Mouse (Mus musculus): ENCODE measurements at regions not wholly inside any gene's neighbourhood (a gene's known extent, or its start where the extent isn't known, plus 50 kb on each side); places are given as distances from the start of the nearest gene placed in this dataset.
"Not testable (repeated sequence)": the region's sequence is repeated elsewhere in the genome, so short reads cannot be mapped to it uniquely, and the experiment has no call there.

DNA sequence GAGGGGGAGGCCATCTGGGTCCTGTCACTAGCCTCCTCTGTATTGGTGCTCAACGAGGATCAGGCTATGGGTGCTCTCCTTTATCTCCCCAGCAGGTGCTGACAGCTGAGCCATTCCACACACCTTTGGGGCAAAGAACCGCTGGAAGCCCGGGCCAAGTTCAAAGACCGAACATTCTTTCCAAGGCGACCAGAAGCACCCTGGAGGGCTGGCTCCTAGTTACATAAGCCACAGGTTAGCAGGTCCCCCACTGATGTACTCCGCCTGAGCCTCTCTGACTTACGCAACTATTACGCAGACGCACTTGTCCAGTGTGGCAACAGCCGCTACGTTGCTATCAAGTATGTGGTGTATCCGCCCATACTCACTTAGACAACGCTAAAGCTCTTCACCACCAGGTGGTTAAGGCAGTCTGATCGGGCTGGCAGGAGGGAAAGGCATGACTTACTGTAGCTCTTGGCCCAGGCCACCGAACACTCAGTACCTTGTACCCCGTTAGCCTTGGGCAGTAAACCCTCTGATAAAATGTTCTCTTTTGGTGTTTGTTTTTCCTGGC, 69.2 kb downstream of the Gm33543 start:
- DNase-seq: no peak

DNA sequence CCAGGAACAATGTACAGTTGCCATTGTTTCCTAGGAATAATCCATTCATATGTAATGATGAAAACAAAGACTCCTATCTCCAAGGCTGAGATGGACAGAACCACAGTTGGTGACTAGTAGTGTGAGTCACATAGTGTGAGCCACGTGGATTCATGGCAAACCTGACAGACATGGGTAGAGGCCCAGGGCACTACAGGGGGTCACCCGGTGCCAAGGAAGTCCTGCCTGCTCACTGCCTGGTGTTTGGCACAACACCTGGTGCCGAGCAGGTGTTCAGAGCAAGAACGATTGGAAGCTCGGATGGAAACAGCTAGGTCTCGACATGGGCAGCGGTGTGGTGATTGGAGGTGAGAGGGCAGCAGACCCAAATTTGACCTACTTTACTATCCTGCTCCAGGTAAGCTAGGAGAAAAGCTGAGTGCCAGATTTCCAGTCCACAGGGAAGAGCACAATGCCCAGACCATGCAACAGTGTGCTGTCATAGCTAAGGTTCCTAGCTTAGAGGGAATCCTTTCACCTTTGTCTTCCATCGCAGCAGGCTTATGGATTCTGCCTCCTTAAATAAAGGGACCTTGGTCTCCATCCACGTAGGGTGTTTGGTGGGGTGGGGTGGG, 69.8 kb downstream of the Gm33543 start:
- DNase-seq: peak; percentile 82

DNA sequence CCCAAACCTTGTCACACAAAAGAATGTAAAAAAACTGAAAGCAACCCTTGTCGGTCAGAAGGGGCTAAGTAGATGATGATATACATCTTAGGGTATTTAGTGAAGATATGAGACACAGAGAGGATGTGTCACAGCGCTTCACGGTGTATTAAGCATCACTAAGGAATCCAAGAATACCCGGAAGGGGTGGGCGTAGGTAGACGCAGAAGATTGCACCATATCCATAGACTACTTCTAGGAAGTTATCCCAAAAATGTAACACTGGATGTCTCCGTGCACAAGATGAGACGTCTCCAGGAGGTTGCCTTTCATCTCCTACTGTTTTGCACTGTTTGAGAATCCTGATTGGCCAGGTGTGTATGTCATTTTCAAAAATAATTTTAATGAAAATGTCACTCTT, 73.8 kb downstream of the Gm33543 start:
- no peak for DNase-seq

DNA sequence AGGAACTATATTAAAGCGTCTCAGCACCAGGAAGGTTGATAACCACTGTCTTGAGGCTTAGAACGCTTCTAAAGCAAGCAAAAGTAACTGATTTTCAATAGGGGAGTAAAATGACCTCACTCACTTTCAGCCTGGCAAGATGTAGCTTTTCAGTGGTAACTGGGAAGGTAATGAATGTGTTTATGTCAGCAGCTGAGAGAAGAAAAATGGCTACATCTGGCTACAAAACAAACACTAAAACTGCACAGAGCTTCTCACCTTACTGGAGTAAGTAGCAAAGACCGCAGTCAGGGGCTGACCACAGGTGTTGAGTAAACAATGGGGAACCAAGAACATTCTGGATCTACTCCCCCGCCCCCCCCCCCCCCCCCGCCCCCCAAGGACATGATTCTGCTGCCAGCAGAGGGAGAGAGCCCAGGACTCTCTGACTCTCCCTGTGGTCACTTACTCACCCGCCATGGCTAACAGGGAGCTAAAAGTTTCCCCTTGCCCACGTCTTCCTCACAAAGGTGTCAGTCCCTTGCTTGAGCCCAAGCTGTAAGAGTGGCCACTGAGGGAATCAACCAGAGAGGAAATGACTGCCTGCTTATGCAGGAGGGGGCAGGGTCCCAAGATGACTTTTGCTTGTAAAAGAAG, 75.1 kb downstream of the Gm33543 start:
- DNase-seq: no peak

DNA sequence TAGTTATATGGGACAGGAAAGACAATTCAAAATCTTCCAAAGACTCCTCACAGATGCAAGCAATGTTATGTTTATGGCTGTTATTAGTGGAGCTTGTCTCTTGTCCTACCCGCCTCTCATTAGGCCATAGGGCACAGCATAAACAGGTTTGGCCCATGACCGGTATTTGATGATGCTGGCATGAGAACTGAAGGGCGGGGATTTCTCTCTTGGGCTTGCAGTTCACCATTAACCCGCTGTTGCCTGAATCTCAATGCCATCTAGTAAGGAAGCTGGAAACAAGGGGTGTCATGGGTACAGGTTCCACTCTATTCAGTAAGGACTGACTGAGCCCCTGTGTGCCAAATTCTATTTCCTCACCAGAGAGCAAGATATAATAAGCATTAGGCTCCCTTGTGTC, 78.6 kb downstream of the Gm33543 start:
- DNase-seq: no peak

DNA sequence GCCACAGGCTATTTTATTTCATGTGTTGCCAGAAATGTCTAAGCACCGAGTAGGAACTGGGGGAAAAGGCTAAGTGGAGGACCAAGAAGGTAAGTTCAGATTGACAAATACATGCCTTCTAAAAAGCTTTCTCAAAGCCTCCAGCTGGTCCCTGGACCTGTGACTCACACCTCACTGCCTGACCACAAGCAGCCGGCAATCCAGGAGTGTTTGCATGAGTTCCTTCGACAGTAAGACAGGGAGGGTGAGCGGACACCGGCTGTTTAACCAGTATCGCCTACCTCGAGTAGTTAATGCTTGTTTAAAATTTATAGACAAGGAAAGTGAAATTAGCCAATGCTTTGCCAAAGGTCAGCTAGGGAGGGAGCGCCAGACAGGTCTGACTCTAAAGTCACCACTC, 80.1 kb downstream of the Gm33543 start:
- no peak for DNase-seq

DNA sequence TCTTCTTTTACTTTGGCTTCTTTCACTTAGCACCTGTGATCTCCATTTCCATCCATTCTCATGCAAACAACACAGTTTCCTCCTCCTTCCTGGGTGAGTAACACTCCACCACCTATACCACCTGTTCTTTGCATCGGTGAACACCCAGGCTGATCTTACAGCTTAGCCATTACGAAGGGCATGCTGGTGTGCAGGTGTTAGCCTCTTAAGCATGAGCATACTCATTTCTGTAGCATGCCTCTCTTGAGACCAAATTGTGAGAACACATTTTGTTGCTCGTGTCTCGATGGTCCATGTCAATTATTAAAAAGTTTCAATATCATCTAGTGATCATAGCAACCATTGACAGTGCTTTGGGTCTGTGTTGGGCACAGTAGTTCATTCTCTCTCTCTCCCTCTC, 80.8 kb downstream of the Gm33543 start:
- DNase-seq: no peak

DNA sequence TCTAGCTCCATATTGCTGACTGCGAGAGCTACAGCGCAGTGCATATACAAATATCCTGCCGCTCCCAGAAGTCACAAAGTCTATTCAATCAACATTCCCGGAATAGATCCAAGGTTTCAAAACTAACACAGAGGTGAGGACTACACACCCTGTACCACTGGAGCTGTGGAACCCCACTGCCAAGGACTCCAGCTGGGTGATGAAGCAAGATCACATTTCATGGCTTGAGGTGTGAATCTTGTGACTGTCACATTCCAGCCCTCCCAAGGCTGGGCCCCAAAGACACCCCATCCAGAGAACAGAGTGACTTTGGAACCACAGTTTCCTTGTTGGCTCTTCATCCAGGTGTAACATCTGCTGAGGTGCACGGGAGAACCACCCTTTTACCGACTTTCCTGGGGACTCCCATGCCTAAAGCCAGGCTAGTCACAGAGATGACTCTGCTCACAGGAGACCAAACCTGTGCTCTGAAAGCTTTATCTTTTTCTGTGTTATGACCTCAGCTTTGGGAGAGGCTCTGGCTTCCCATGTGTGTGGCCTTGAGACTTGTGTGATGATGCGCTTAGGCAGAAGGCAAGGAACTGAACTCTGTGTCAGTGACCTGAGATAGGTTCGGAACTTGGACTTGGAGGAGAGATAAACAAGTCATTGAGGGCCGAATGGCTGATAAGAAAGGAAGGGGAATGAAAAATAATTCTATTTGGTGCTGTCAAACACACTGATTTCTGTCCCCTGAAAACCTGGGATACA, 82.4 kb downstream of the Gm33543 start:
- no peak for DNase-seq

DNA sequence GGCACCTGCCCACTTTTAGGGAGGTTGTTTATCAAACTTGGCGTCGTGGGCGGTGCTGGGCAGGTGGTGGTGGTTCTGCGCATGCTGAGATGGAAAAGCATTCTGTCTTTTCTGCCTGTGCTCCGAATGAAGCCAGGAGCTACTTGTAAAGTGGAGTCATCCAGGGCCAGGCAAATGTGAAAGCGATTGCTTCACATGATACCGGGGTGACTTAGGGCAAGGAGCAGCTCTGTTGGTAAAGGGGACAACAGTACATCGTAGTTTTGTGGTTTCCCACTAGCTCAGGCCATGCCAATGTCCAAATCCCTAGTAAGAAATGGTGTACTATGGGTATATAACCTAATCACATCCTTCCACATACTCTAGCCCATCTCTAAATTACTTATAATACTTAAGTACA, 84.5 kb downstream of the Gm33543 start:
- no peak for DNase-seq

DNA sequence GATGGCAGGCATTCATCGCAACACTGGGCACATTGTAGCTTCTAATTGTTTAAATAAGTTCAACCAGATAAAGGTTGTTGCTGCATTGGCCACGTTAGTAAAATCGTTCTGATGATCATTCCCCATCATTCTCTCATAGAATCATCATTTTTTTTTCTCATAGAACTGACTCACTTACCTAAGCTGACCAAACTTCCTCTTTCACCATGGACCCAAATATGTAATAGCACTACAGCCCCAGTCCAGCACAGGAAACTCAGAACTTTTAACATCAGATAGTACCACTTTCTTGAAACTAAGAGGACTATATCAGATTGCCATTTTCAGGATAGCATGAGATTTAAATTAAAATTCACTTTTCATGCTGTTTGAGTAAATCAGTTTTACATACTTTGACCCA, 82.2 kb upstream of the Anapc15-ps start:
- no peak for DNase-seq

DNA sequence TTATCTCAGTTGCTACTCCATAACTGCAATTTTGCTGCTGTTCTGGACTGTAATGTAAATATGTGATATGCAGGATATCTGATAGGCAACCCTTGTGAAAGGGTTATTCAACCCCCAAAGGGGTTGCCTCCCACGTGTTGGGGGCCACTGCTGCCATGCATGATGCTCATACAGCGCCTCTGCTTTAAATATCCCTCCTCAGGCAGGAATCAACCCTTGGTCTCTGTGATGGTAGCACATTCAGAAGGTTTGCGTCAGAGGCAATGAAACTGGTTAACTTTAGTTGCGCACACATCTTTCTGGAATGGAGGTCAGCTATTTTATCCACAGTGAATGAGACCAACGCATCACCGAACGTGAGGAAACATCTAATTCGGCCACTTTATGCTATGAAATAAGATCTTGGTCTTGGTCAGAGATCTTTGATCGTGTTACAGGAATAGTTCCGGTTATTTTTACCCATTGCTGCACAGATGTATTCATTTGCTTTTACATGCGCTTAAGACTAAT, 80.2 kb upstream of the Anapc15-ps start:
- DNase-seq: no peak

DNA sequence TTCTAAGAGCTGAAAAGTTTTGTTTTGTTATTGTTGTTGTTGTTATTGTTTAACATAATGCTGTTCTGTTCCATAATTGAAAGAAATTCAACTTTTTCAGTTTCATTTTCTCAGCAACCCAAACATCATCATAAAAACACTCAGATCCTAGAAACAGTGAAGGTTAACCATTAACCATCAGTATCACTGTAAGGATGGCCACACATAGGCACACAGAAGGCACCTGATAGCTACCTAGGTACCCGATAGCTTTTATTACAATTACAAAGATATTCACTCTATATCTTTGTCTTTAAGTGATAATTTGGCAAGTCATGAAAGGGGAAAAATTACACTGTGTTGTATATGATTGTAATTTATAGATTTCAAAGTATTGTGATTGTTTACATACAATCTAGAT, 75.1 kb upstream of the Anapc15-ps start:
- no peak for DNase-seq

DNA sequence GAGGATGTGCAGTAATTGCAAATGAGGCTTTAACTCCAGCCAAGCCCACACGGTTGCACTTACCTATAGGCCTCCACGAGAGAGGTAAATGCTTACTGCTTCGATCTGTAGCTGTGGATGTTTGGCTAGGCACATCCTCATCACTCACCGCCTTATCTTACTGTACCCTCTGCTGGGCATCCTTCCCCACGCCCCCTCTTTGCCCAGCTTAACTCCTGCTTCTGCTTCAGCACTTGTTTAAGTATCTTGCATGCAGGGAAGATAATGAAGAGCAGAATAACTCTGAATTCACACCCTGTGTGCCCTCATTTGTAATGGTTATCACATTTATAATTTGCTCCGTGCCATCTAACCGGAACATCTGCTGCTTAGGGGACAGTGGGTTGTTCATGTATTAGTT, 74.7 kb upstream of the Anapc15-ps start:
- DNase-seq: no peak

DNA sequence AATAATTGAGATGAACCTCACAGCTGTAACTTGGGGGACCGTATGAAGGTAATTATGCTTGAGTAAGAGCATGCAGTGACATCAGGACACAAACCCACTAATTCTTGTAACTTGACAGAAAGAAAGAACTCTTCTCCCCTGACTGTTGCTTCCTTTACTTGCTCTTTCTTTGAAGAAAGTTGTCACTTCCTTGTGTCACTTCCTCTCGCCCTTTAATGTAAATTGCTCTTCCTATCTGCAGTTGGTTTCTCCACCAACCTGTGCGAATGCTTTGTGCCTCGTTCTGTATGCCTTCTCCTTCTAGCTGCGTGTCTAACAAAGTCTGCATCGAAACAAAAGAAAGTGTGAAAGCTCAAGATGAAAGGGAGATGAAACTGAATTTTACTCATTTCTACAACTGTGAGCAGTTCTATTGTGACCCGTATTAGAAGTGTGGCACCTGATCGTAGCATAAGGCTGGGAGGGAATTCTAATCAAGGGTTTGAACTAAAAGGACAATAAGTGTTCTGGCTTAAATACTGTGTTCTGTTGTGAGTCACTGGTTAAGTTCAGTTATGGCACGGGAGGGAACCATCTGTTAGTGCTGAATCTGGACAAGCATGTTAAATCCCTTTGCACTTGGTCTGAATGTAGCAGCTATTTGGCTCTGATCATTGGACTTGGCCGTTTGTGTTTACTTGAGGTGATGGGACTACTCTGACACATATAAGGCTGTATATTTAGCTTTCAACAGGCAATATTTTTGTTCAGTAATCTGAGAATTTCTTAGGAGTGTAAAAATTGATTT, 72.8 kb upstream of the Anapc15-ps start:
- peak; percentile 19 for DNase-seq

DNA sequence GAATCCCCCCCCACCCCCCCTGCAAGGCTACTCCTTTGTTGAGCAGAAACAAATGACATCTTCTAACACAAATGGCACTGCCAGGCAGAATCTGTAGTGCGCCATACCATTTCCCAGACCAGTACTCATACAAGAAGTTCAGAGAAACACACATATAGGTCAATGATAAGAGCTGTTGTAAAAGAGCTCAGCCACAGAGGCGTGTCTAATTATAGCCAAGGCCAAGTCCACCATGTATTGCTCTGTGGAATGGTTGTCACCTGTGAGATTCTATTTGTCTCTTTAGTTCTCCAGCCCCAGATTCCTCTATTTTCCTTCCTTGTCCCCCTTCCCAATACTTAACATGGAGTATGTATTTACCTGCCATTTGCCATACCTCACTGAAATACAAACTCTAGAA, 72.0 kb upstream of the Anapc15-ps start:
- no peak for DNase-seq

DNA sequence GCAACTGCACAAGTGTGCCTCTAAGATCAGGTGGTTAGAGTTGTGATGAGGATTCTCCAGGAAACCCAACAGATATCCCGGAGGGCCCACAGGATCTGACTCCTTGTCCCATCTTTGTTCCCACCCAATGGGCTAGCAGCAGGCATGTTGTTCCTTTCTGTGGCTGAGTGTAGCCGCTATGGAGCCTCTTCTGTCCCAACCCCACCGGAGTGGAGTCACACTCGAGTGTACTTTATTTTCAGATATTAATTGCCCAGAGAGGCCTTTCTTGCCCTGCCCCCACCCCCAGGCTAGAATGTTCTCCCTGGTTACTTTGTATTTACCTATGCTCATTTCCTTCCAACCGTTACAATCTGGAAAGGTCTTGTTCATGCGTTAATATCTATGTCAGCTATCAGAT, 70.4 kb upstream of the Anapc15-ps start:
- no peak for DNase-seq

DNA sequence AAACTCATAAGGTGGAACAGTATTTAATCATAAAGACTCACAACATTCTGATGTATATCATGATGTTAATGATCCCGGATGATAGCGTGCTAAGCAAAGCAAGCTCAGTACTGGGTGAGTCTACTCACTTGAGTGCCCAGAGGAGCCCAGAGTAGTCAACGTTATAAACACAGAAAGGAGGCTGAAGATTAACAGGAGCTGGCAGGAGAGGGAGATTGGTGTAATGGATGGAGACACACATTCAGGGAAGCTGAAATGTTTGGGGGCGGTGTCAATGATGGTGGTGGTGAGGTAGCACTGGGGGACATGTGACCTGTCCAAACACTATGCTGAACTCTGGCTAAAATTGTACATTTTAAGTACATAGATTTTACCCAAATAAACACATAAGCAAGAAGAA, 66.2 kb upstream of the Anapc15-ps start:
- DNase-seq: no peak

DNA sequence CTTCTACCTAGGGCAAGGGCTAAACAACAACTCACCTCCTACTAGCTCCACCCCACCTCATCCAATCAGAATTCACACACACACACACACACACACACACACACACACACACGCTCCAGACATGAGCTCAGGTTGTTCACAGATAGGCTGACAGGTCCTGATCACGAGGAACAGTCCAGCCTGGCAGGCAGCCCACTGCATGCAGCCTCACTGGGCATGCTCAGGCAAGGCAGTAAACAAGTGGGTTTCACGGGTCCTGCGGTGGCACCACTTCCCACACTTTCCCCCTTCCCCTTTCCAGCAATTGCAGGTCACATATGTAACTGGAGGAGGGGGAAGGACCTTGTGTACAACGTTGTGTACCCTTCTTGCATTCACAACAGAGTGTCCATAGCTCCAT, 63.5 kb upstream of the Anapc15-ps start:
- DNase-seq: not testable (repeated sequence)

DNA sequence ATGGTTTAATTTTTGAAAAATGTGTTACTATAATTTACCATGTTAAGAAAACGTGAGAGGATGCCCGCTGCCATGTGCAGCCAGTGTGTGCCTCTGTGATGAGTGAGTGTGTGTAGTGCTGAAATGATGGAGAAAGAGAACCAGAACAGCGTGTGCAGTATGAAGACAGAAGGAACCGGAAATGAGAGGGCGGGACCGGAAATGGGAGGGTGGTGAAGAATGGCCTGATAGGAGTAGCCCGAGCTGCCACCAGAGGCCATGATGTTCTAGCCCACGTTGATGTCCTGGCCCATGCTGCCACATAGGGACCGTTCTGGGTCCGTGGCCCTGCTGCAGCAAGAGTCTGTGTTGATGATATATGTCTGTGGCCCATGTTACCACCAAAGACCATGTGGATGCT, 57.8 kb upstream of the Anapc15-ps start:
- no peak for DNase-seq

DNA sequence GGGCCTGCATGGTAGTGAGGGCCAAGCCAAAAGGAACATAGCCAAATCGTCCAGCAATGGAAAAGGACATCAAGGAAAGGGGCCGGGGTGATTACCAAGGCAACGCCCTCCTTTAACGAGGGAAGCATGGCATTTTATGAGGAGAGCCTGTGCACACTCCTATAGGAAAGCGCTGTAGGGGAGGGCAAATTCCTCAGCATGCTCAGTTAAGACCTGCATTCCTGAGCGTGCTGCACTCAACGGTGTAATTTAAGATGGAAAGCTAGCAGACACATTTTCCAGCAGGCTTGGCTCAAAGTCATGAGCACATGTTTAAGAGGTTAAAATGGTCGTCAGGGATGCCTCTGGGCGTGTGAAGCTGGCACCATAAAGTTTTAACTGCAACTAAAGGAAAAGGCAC, 56.6 kb upstream of the Anapc15-ps start:
- no peak for DNase-seq

DNA sequence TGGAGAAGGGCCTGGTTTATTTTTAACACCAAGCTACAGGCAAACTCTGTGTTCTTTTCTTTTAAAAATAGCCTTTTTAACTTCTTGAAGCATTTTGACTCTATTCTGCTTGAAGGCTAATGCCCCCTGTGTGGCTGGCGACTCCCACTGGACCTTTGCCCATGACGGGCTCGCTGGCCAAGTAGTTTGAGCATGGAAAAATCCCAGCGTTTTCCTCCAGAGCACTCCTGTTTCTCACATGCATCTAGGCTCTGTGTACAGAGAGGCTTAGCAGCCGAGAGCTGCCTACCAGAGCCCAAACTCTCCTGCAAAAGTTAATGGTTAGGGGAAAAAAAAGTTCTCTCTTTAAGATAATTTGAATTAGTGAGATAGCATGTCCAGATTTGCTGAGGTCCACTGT, 52.7 kb upstream of the Anapc15-ps start:
- peak; percentile 82 for DNase-seq

DNA sequence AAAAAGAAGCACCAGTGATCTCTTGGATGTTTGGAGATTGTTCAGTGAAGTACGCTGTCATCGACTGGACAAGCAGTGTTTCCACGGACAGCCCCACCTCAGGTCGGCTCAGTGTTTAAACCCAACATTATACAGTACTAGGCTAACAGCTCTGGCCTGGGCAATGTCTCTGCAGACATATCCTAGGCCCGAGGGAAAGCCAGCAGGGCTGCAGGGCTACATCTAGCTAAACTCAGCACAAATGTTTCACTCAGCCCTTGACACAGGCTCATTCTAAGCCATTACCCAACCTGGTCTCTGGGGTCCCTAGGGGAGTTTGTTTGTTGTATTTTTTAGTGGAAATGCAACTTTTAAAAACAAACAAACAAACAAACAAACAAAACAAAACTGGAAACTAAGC, 52.1 kb upstream of the Anapc15-ps start:
- DNase-seq: no peak

Data from cerebellum, adult 9-10 months (tissue).